Mouse (Mus musculus) left cerebral cortex, adult 9 months (tissue): ENCODE measurements around the gene AC124108.1.
A peak's percentile ranks its signal among the peaks of the same experiment; 100 is the strongest.

Experiments used
- DNase-seq, 2 experiments: peaks; one replicate each; pipeline ENCODE4 v3.0.0; 2022; ENCODE audit warnings: low spot score in 2 of 2

Gene AC124108.1

GRCm38 (mm10) chr1:132164780-132165518 is 26.3 kb upstream of the AC124108.1 start:
- DNase-seq: no peak

DNA sequence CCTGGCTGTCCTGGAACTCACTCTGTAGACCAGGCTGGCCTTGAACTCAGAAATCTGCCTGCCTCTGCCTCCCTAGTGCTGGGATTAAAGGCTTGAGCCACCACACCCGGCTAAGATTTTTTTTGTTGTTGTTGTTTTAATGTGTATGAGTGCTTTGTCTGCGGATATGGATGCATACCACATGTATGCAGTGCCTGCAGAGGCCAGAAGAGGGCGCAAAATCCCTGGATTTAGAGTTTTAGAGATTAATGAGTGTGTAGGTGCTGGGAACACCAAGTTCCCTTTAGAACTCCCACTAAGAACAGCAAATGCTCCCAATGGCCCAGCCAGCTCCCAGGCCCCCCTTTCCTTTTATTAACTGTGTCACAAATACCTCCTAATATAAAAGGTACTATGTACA is 25.4 kb upstream of the AC124108.1 start:
- DNase-seq: no peak

DNA sequence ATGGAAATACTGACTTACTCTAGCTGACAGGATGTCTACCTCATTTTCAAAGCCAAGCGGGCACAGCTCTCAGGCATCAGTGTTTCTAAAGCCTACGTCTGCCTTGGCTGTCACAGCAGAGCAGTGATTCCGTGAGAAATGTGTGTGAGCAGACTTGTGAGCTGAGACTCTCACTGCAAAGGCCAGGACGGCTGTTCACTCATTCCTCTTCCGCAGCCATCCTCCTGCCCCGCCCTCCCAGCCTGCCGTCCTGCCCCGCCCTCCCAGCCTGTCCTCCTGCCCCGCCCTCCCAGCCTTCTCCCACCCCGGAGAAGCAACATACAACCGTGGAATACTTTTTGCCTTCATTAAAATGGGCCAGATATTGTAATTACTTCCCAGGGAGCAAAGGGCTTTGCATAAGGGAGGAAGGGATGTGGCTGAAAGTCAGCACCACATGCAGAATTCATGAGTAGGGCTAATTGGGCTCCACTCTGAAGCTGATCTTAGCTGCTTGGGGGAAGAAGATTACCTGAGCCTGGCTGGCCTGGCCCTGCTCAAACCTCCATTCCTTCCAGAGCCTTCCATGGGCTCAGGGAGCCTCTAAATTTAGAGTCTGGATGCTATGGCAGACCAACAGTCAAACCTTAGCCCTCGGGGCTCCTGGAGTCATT is 23.0 kb upstream of the AC124108.1 start:
- DNase-seq: no peak

GRCm38 (mm10) chr1:132170698-132171097 is 20.6 kb upstream of the AC124108.1 start:
- DNase-seq: no peak

GRCm38 (mm10) chr1:132171619-132172018 is 19.6 kb upstream of the AC124108.1 start:
- DNase-seq: no peak

DNA sequence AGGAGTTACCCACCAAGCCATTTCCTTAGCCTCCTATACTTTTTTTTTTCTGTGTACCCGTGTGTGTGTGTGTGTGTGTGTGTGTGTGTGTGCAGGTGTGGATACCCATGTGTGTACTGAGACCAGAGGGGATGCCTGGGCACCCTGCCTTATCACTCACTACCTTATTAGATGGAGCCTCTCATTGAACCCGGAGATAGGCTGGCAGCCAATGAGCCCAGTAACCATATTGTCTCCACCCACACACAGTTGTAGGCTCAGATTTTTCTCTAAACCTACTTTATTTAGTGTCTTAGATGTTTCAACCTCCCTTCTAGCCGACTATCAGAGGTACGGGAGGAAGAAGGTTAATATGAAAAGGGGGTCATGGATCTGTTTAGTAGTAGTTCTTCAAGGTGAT is 5.0 kb upstream of the AC124108.1 start:
- DNase-seq: no peak

DNA sequence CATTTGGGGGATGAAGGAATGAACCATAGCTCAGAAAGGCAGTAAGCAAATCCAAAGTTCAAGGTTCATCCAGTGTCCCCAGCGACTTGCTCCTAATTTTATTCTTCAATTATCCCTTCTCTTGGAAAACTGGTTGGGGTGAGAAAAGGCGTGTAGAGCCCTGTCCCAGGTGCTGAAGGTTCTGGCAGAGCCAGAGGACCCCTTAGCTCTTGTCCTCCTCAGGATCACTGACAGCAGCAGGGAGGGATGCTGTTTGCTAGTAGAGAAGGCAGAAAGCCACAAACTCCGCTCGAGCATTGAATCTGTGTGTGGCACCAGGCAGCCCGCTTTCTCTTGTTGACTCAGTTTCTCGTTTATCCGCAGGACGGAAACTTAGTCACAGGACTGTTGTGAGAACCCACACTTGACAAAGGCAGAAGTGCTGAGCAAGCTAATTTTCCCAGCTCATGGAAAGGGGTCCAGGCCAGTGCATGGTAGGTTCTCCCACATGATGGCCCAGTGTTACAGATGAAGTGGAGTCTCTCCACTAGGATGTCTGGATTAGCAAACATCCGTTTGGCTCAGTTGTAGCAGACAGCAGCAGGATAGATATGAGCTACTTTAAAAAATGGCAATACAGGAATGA is 2.7 kb upstream of the AC124108.1 start:
- DNase-seq: no peak

DNA sequence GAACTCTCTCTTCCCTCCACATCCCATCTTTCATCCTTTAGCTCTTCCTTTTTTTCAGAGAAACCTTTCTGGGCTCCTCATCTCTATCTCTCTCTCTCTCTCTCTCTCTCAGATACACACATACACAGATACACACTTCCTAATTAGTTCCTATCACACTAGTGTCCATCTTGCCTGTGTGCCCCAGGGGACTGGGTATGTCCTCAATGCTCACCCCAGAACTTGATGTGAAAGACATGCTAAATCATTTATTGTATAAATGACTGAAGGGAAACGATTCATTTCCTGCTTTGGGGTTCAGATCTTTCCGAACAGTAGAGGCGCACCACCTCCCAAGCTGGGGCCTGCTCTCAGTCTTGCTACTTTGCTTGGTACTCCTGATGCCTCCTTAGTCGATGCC is 2.0 kb upstream of the AC124108.1 start:
- no peak for DNase-seq

DNA sequence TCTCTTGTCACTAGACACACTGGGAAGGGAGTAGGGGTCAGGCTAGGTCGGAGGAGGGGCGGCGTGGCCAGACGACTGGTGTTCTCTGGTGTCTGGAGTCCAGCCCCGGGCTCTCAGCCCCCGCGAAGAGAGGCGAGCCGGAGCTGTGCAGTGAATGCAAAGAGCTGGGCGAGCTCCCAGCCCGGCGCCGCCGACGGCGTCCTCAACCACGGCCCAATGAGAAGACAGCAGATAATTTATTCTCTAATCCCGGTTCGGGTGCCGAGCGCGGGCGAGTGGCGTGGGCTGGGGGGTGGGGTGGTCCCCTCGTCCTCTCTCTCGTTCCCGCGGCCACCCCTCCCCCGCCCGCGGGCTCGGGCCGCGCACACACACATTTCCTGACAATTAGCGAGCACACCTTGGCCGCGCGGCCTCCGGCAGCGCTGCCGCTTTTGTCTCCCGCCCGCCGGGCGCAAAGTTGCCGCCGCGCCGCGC is 1.2 kb upstream of the AC124108.1 start:
- peak in 1 of 2 experiments; percentile 64 for DNase-seq

- DNase-seq: peak in 1 of 2 experiments; percentile 2
Measured at GRCm38 (mm10) chr1:132190621-132191092, 600 bp upstream of the AC124108.1 start.

DNA sequence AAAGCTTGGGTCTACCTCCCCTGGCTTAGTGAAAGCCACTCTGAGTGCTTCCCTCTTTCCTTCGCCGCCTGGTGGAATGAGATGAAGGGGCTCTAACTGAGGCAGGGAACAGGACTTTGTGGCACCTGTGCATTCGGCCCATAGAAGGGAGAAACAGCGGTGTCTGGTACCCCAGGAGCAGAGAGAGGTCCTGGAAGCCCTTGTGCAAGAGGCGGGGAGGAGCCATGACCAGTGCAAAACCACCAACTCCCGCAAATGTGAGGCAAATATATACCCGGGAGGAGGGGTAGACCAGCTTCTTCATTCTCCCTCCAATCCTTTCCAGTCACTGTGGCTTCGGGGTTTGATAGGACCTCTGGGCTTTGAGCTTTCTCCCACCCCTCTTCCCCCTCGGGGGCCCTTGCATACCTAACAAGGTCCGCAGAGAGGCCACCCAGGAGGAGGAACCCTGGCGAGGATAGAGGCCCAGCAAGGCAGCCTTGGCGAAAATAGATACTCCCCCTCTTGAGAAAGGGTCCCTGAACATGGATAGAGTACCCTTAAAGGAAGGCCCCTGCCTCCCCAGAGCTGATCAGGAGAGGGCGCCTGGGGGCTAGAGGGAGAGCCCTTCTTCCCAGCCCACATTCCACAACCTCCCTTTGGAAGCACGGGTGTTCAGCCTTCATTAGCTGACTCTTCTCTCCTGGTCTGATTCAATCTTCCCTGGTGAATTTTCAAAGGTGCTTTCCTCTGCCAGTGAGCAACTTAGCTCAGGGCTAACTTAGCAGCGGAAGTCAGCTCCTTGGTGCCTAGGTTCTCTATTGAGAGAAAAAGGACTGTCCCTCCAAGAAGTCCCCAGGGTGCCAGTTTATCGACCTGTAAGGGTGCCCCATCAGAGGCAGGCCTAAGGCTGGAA is 776 bp downstream of the AC124108.1 start:
- peak in 1 of 2 experiments; percentile 27 for DNase-seq

GRCm38 (mm10) chr1:132193806-132194205 is 2.5 kb downstream of the AC124108.1 start:
- no peak for DNase-seq

DNA sequence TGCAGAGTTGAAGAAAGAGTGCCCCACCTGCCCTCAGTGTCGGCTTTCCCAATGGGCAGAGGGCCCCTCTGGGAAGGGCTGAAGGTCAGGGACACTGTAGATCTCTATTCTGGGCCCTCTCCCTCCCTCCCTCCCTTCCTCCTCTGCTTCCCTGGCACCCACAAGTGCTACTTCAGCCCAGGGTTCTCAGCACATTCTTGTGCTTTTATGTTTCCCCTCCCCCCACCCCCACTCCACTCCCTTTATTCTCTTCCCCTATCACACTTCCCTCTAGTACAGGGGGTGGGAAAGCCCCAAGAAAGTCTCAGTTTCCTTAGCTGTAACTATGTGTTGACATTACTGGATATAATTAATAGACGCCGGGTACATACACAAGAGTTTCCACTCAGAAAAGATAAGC is 3.4 kb downstream of the AC124108.1 start:
- DNase-seq: no peak

DNA sequence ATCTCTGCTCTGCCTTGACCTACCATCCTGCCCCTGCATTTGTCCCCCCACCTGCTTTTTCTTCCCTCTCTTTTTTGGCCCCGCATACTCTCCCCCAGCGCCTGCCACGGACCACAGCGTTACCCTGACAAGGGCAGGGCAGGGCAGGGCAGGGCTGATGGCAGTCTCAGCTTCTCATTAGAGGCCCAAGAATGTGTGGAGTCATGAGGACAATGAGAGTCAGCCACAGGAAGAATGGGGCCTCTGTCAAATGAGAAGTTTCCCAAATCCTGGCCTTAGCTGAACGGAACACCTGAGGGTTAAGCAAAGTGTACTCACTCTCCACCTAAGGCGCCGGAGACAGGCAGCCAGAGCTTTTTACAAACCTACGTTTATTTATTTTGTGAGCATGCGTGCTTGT is 3.8 kb downstream of the AC124108.1 start:
- no peak for DNase-seq

DNA sequence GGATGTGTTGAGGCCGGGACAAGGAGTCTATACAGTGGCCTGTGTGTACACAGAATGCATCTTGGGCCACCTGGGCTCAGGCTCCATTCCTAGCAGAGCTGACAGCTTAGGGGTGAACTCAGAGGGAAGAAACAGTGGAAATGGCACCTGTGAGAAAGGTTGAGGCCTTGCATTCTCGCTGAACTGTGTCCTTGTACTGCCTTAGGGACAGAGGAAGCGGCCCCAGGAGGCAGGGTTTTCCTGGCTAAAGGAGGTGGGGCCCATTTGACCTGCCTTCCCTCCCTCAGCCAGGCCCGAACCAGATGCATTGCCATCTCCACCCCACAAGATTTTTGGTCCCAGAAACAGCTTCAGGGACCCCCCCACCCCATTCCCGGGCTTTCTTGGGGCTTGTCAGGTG is 4.4 kb downstream of the AC124108.1 start:
- DNase-seq: no peak

GRCm38 (mm10) chr1:132196337-132196736 is 5.1 kb downstream of the AC124108.1 start:
- no peak for DNase-seq

- DNase-seq: no peak
Measured at GRCm38 (mm10) chr1:132197666-132198065, 6.4 kb downstream of the AC124108.1 start.

DNA sequence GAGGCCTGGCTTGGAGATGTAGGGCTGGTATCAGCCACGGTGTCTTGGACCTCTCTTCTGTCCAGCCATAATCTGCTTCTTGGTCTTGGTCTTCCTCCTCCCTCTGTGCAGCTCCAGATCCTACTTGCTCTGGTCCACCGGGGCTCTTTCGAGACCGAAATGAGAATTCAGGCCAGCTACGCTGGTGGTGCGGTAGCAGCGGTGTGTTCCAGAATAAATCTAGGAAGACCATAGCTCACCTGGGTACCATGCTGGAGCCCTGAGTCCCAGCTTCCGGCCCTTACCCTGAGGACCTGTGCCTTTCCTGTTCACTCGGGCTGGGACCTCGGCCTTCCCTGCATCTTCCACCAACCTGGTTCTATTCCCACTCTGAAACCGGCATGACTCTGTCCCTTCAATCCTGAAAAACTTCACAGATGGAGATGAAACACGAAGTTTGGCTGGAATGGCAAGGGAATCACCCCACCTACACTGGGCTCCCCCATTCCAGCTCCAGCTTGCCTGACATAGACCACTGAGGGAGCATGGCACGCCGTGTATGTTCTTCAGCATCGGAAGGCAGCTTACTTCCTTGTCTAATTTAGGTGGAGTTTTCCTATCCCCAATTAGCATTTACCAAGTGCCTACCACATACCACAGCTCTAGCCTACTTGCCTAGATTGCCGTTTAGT is 7.3 kb downstream of the AC124108.1 start:
- no peak for DNase-seq

DNA sequence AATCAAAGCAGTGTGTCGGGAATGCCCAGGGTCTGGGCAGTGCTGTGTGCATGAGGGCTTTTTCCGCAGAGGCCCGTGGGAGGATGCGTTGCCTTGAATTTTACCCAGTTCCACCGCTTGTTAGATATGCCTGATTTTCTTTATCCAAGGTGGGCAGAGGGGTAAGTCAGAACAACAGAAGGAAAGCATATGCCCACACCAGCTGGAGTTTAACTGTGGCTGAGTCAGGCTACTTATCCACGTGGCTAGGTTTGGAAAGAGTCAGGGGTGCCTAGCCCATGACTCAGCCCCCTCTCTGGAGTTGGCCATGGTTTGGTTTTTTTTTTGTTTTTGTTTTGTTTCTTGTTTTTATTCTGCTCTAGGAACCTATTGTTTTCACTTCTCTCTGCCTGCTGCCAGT is 8.0 kb downstream of the AC124108.1 start:
- DNase-seq: peak in 1 of 2 experiments; percentile 67

DNA sequence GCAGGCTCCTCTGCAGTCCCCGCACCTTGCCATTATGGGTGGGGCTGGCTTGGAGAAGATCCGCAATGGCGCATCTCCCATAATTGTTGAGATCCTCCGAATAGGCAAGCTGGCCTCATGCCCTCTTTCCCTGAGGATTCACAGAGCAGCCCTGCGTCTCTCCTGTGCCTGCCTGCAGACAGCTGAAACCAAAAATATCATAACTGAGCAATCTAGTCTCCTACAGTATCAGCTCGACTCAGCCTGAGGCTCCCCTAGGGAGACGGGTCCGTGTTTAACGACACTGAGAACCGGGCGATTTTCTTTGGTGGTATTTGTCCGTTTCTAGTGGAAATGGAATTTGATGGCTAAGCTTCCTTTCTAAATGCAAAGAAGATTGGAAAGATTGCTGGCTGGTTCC is 8.7 kb downstream of the AC124108.1 start:
- DNase-seq: no peak
